Mouse (Mus musculus) limb, embryonic 12.5 days (tissue): Measurements from ENCODE around the gene Krtap1-5. TPM values are rescaled to one million over a fixed set of nuclear protein-coding genes. Genes with fewer than 3 reads are reported as not detected.
"Not testable (repeated sequence)": the region's sequence is repeated elsewhere in the genome, so short reads cannot be mapped to it uniquely, and the experiment has no call there.

ENCODE experiments used
- ATAC-seq: fragments of 200-750 bp; cut with Nextera tagmentation; 2 replicates; pipeline ENCODE4 v1.8.0; 2017; ENCODE audit warnings: low read depth, moderate TSS enrichment; ENCODE audit not compliant: insufficient number of reproducible peaks, insufficient read depth, low FRiP score, low TSS enrichment
- H3K27ac ChIP-seq: fragments of 300-500 bp; sonication (generic); 2 replicates; pipeline ENCODE4 v1.5.1; 2016; ENCODE audit warnings: mild to moderate bottlenecking, moderate library complexity
- H3K27me3 ChIP-seq: fragments of 300-500 bp; sonication (generic); 2 replicates; pipeline ENCODE4 v1.6.1; 2016; ENCODE audit warnings: mild to moderate bottlenecking, moderate library complexity
- H3K36me3 ChIP-seq: fragments of 300-500 bp; sonication (generic); 2 replicates; pipeline ENCODE4 v1.6.1; 2016; ENCODE audit warnings: mild to moderate bottlenecking, moderate library complexity
- H3K4me1 ChIP-seq: fragments of 300-500 bp; sonication (generic); replicated peaks from 2 replicates; pipeline ENCODE4 v1.6.1; 2016
- H3K4me2 ChIP-seq: fragments of 300-500 bp; sonication (generic); 2 replicates; pipeline ENCODE4 v1.6.1; 2016; ENCODE audit warnings: mild to moderate bottlenecking, moderate library complexity
- H3K4me3 ChIP-seq: fragments of 300-500 bp; sonication (generic); replicated peaks from 2 replicates; pipeline ENCODE4 v1.5.1; 2016; ENCODE audit warnings: mild to moderate bottlenecking
- H3K9ac ChIP-seq: fragments of 300-500 bp; sonication (generic); replicated peaks from 2 replicates; pipeline ENCODE4 v1.6.1; 2016; ENCODE audit warnings: mild to moderate bottlenecking, moderate library complexity
- H3K9me3 ChIP-seq: fragments of 300-500 bp; sonication (generic); 2 replicates; pipeline ENCODE4 v1.6.1; 2016; ENCODE audit warnings: mild to moderate bottlenecking, moderate library complexity
- WGBS: fragments of 180-500 bp; shearing (Covaris S2); methylation state at CpG from one replicate; pipeline ENCODE4 v1.1.7; 2016; 5-methylcytosine and 5-hydroxymethylcytosine counted together
- polyA plus RNA-seq: library from polyadenylated mRNA; unstranded; fragments of >200 nt; fragmentation: Nextera tagmentation; extraction: Ambion mirVana; gene quantifications from 2 replicates; pipeline ENCODE4 v1.2.1, GENCODE M21; 2016

The Krtap1-5 gene
- polyA plus RNA-seq: not detected in 2 replicates

GRCm38 (mm10) chr11:99580636-99581035 is at the start of gene Krtap1-5:
Gene Krtap1-5 (minus strand): TSS chr11:99581016.
- 90% methylated on average over 6 of the region's 6 CpGs for WGBS
- Histone ChIP-seq H3K9me3 (no peaks in the 10 kb centered on the region), H3K27ac (no peak within 1 kb of the TSS), H3K9ac (no peak within 1 kb of the TSS), H3K4me1 (no peaks in the 10 kb centered on the region), H3K36me3 (no peaks in the 10 kb centered on the region), H3K4me3 (no peak within 1 kb of the TSS), H3K4me2 (no peak within 1 kb of the TSS), H3K27me3 (no peaks in the 10 kb centered on the region)
- ATAC-seq: no peak

GRCm38 (mm10) chr11:99628138-99628537 is 47.3 kb upstream of the Krtap1-5 start, which contains the start of gene Krtap4-1:
Gene Krtap4-1 (minus strand): TSS chr11:99628238.
- Histone ChIP-seq H3K4me2 (no peak within 1 kb of the TSS), H3K4me3 (no peak within 1 kb of the TSS), H3K9ac (no peak within 1 kb of the TSS), H3K27ac (no peak within 1 kb of the TSS), H3K9me3 (no peaks in the 10 kb centered on the region), H3K36me3 (no peaks in the 10 kb centered on the region), H3K27me3 (no peaks in the 10 kb centered on the region), H3K4me1 (no peaks in the 10 kb centered on the region)
- ATAC-seq: no peak
- WGBS: 82% methylated on average over 4 of the region's 4 CpGs

DNA sequence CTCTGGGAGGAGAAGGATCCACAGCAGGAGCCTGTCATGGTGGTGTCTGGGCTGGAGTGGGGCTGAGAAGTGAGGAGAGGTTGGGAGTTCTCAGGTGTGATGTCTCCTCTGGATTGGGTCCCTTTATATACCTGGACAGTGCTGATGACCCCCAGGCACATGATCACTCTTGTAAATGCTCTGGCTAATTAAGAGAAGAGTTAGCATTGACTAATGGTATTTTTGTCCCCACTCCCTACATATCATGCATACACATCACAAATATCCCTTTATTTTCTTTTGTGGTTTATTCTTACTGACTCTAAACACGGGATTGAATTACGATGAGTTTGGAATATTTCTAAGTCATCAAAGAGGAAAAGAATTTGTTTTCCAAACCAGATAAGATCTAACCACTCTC is 39.5 kb upstream of the Krtap1-5 start, which contains the start of gene Gm11562:
TSS of gene Gm11562 (minus strand) at position 101 of the 400 bp plus-strand sequence.
- Histone ChIP-seq H3K4me2 (no peak within 1 kb of the TSS), H3K4me3 (no peak within 1 kb of the TSS), H3K9ac (no peak within 1 kb of the TSS), H3K4me1 (no peaks in the 10 kb centered on the region), H3K27me3 (no peaks in the 10 kb centered on the region), H3K9me3 (no peaks in the 10 kb centered on the region), H3K36me3 (no peaks in the 10 kb centered on the region), H3K27ac (no peak within 1 kb of the TSS)
- 87% methylated on average over 2 of the region's 2 CpGs for WGBS
- ATAC-seq: no peak

DNA sequence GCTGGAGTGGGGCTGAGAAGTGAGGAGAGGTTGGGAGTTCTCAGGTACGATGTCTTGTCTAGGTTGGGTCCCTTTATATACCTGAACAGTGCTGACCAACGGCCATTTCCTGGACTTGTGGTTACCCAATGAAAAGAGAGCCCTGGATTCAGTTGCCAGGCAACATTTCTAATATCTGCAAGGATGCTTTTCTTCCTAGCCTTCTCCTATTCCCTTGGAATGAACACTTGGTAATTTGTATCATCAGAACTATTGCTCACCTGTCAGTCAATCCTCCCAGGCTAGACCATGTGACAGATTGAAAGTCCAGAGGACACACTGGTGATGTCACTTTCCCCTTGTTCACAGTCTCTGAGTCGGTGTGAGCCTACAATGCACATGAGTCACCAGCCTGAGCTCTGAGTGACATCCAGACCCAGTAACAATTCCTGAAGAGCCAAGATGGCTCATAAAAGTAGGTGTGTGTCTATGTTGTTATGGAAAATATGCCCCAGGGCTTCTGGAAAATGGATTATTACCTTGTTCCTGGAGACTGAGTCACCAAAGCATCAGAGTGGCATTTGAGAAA is 34.1 kb upstream of the Krtap1-5 start, which contains the start of gene Krtap2-4:
TSS of gene Krtap2-4 (minus strand) at position 51 of the 568 bp plus-strand sequence.
- H3K4me3 ChIP-seq: no peak within 1 kb of the TSS
- 63% methylated on average over 3 of the region's 3 CpGs for WGBS
- no peak for ATAC-seq
- no peak within 1 kb of the TSS for H3K4me2 ChIP-seq
- no peaks in the 10 kb centered on the region for H3K4me1 ChIP-seq
- no peak within 1 kb of the TSS for H3K27ac ChIP-seq
- H3K9ac ChIP-seq: no peak within 1 kb of the TSS
- no peaks in the 10 kb centered on the region for H3K27me3 ChIP-seq
- no peaks in the 10 kb centered on the region for H3K9me3 ChIP-seq
- no peaks in the 10 kb centered on the region for H3K36me3 ChIP-seq

DNA sequence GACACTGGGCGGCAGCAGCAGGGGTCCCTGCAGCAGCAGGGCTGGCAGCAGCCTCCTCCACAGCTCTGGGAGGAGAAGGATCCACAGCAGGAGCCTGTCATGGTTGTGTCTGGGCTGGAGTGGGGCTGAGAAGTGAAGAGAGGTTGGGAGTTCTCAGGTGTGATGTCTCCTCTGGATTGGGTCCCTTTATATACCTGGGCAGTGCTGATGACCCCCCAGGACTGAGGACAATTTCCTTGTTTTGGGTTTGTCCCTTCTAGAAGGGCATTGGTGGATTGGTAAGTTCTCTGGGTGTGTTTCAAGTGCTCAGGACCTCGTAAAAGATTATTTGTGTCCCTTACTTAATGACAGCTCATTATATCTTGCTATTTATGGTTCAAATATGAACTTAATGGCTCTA is 29.3 kb upstream of the Krtap1-5 start, which contains the start of gene Gm11937:
TSS of gene Gm11937 (minus strand) at position 101 of the 400 bp plus-strand sequence.
- not testable (repeated sequence) for H3K36me3 ChIP-seq, H3K9me3 ChIP-seq, H3K4me1 ChIP-seq, ATAC-seq, H3K27ac ChIP-seq, H3K4me2 ChIP-seq, H3K4me3 ChIP-seq, H3K27me3 ChIP-seq, H3K9ac ChIP-seq
- WGBS: 47% methylated on average over 1 of the region's 2 CpGs

GRCm38 (mm10) chr11:99609126-99609525 is 28.3 kb upstream of the Krtap1-5 start:
- Histone ChIP-seq H3K36me3 (no peaks in the 10 kb centered on the region), H3K9ac (no peak overlapping the region), H3K27ac (no peak overlapping the region), H3K27me3 (no peaks in the 10 kb centered on the region), H3K4me2 (no peak overlapping the region), H3K4me1 (no peaks in the 10 kb centered on the region), H3K4me3 (no peak overlapping the region), H3K9me3 (no peaks in the 10 kb centered on the region)
- ATAC-seq: no peak
- WGBS: 73% methylated on average over 1 of the region's 1 CpGs

DNA sequence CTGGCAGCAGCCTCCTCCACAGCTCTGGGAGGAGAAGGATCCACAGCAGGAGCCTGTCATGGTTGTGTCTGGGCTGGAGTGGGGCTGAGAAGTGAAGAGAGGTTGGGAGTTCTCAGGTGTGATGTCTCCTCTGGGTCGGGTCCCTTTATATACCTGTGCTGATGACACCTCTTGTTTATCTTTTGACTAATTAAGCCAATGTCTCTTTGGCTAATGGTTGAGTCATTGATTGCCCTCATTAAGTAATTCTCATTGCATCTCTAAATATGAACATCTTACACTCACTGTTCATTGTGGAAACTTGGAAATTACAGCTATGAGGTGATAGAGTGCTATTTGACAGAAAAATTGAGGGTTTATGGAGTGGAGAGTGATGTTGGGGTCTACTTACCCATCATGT is 22.4 kb upstream of the Krtap1-5 start, which contains the start of gene Gm11938:
TSS of gene Gm11938 (minus strand) at position 101 of the 400 bp plus-strand sequence.
- not testable (repeated sequence) for H3K27ac ChIP-seq, ATAC-seq, H3K4me3 ChIP-seq, H3K9ac ChIP-seq, H3K4me2 ChIP-seq, H3K4me1 ChIP-seq, H3K36me3 ChIP-seq, H3K27me3 ChIP-seq, H3K9me3 ChIP-seq
- WGBS: 46% methylated on average over 1 of the region's 1 CpGs

DNA sequence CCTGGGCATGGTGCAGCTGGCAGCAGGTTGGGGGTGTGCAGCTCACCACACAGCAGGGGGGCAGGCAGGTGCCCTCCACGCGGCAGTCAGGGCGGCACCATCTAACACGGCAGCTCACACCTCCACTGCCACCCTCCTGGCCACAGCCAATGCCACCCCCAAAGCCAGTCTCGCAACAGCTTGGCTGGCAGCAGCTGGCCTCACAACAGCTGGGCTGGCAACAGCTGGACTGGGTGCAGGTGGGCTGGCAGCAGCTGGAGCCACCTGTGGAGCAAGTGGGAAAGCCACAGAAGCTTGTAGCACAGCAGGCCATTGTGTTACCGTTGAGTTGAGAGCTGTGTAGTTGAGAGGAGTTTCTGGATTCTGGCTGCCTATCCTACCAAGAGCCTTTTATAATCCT is 16.9 kb upstream of the Krtap1-5 start, which contains the start of gene Krtap9-3:
TSS of gene Krtap9-3 (minus strand) at position 364 of the 400 bp plus-strand sequence.
- not testable (repeated sequence) for H3K27me3 ChIP-seq, H3K9ac ChIP-seq, H3K4me2 ChIP-seq, H3K27ac ChIP-seq, H3K4me1 ChIP-seq, H3K4me3 ChIP-seq, H3K36me3 ChIP-seq, ATAC-seq, H3K9me3 ChIP-seq
- 84% methylated on average over 6 of the region's 6 CpGs for WGBS

GRCm38 (mm10) chr11:99590981-99591380 is 10.2 kb upstream of the Krtap1-5 start, which contains the start of gene Krtap1-3:
Gene Krtap1-3 (minus strand): TSS chr11:99591339.
- H3K27me3 ChIP-seq: no peaks in the 10 kb centered on the region
- no peak within 1 kb of the TSS for H3K4me3 ChIP-seq
- 75% methylated on average over 6 of the region's 6 CpGs for WGBS
- H3K4me1 ChIP-seq: no peaks in the 10 kb centered on the region
- ATAC-seq: no peak
- H3K4me2 ChIP-seq: no peak within 1 kb of the TSS
- H3K27ac ChIP-seq: no peak within 1 kb of the TSS
- no peaks in the 10 kb centered on the region for H3K9me3 ChIP-seq
- no peak within 1 kb of the TSS for H3K9ac ChIP-seq
- H3K36me3 ChIP-seq: no peaks in the 10 kb centered on the region

- ATAC-seq: no peak
- no peak overlapping the region for H3K27ac ChIP-seq
- H3K4me2 ChIP-seq: no peak overlapping the region
- H3K9me3 ChIP-seq: no peaks in the 10 kb centered on the region
- H3K9ac ChIP-seq: no peak overlapping the region
- H3K36me3 ChIP-seq: no peaks in the 10 kb centered on the region
- WGBS: 88% methylated on average over 7 of the region's 7 CpGs
- H3K27me3 ChIP-seq: no peaks in the 10 kb centered on the region
- no peaks in the 10 kb centered on the region for H3K4me1 ChIP-seq
- H3K4me3 ChIP-seq: no peak overlapping the region
These were observed 4.3 kb upstream of the Krtap1-5 start for GRCm38 (mm10) chr11:99585096-99585495.

DNA sequence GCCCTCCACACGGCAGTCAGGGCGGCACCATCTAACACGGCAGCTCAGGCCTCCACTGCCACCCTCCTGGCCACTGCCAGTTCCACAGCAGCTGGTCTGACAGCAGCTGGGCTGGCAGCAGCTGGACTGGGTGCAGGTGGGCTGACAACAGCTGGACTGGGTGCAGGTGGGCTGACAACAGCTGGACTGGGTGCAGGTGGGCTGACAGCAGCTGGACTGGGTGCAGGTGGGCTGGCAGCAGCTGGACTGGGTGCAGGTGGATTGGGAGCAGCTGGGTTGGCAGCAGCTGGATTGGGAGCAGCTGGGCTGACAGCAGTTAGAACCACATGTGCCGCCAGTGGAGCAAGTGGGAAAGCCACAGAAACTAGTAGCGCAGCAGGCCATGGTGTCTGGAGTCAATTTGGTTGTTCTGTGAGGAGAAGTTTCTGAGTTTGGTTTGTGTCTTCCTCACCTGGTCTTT is 2.5 kb upstream of the Krtap1-5 start, which contains the start of gene Krtap1-4:
TSS of gene Krtap1-4 (minus strand) at position 410 of the 460 bp plus-strand sequence.
- Histone ChIP-seq H3K9me3 (no peaks in the 10 kb centered on the region), H3K4me3 (no peak within 1 kb of the TSS), H3K9ac (no peak within 1 kb of the TSS), H3K27ac (no peak within 1 kb of the TSS), H3K4me1 (no peaks in the 10 kb centered on the region), H3K4me2 (no peak within 1 kb of the TSS), H3K36me3 (no peaks in the 10 kb centered on the region), H3K27me3 (no peaks in the 10 kb centered on the region)
- no peak for ATAC-seq
- WGBS: 67% methylated on average over 5 of the region's 5 CpGs
